Mouse (Mus musculus): Measurements from ENCODE around the gene Narf. TPM values are rescaled to one million over a fixed set of nuclear protein-coding genes. Genes with fewer than 3 reads are reported as not detected.

Narf gene
- polyA plus RNA-seq (2015; fragmentation: Nextera tagmentation; extraction: Ambion mirVana) = 34.3 and 34.8 TPM in 2 replicates

DNA sequence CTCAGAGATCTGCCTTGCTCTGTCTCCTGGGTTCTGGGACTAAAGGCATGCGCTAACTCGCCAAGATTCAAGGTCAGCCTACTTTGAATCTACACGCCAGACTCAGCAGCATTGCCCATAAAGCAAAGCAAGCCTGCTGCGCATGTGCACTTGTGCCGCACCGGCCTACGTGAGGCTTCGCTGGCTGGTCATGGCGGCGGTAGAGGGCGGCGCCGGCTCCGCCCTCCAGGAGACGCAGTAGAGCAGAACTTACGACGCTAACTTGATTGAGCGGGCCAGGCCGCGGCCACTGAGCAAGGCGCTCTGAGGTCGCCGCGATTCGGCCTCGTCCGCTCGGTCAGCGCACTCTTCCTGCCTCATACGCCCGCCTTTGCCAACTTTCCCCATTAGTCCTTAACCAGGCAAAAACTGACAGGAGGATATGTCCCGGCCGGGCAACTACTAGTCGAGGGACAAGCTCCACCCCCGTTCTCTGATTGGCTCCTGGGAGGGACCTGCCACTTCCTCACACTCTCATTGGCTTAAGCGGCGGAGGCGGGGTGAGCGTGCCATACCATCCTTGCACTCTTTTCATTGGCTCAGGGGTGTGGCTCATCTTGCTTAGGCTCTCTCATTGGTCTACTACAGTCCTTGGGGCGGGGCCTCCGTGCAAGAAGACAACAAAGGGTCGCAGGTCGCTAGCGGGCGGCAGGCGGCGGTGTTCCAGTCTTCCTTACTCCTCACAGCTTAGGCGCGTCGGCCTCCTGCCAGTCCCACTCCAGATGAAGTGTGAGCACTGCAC lies at the start of gene Narf:
Narf (plus strand) TSS at position 690 of the 781 bp plus-strand sequence.

DNA sequence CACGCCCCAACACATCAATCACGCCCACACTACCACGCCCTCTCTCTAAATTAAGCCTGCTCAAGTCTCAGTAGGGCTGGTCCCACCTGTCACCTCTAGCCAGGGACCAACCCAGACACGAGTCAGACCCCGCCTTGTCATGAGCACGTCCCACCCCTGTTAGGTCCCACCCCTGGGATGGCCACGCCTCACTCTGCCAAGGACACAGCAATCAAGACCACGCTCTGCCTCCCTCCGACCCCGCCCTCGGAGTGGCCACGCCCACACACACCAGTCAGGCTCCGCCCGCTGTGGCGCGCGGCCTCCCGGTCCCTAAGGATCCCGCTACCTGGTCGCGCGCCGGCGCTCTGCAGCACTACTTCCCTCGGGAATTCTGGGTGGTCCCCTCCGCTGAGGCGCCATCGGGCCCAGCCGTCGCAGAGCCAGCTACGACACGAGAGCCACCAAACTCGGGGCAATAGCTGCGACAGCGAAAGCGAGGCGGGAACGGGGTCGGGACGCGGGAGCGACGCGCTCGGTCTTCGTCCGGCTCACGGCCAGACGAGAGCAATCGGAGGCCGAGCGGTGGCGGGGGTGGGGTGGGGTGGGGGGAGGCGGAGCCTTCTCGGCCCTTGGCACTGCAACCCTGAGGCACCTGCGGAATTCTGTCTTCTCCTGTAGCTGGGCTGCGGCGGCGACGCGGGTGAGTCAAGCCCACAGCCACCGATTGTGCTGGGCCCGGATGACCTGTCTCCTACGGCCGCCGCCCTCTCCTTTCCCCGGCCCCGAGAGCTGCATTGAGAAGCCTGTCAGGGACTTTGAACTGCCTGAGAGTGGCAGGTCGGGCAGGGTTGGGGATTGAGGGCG lies 32.7 kb upstream of the Narf start, which contains the start of the genes Hexdc and Ogfod3:
Hexdc (plus strand) TSS at position 273 of the 846 bp plus-strand sequence.
Ogfod3 (minus strand) TSS at position 551 of the 846 bp plus-strand sequence.

DNA sequence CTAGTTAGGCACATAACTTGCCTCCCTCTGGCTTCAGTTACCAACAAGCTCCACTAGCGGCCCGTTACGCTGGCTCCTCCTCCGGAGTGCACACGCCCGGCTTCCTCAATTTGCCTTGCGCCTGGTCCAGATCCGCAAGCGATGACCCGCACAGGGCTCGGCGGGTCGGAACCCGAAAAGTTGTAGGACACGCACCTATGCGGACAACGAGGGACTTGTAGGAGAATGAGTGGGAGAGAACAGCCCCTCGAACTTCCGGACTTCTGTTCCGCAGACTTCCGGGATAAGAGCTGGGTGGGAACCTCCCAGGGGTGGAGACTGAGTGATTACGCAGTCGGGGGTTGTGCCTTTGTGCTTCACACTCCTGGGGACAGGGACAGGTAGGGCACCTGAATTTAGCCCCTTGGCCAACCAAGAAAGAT lies 8.0 kb upstream of the Narf start, which contains the start of gene Cybc1:
Cybc1 (minus strand) TSS at position 305 of the 422 bp plus-strand sequence.

DNA sequence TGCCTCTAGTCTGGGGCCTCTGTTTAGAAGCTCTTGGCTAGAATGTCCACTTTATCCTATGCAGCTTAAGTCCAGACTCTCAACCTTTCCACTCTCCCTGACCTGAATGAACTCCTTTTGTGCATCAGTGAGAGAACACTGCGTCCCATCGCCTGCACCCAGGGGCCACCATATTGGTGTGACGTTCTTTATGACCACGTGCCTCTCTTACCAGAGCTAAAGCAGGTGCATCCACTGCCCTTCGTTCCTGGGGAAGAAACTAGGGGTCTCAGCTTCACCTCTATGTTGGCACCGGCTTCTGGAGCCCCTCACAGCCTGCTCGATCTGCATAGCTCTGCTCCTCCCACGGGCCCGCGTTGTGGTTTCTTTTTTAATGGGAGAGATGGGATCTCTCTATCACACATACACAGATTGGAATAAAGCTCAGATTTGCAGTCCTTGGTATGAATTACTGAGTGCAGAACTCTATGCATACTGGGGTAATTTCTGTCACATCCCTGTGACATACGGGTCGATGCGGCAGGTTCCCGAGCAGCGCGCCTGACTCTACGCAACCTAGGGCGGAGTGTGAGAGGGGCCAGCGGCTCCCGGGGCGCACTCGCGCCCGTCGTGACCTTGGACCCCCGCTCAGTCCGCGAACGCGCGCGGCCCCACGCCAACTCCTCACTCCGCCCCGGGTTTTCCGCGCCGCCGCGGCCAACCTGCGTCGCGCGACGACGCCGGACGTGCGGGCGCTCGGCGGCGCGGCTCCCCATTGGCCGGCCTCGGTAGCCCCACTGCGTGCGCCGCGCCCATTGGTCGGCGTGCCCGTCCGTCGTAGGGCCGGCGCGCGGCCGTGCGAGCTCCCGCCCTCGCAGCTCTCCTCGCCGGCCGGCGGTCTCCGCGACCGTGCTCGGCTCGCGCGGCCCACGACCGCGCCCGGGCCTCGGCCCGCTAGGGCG lies 22.4 kb downstream of the Narf start, which contains the start of gene Foxk2:
Foxk2 (plus strand) TSS at position 831 of the 941 bp plus-strand sequence.

Other genes with a start within 250 kb of the Narf start
- gene Csnk1d, start 245.9 kb upstream of the Narf start, polyA plus RNA-seq (2015; fragmentation: Nextera tagmentation; extraction: Ambion mirVana) = 87.4 and 94.5 TPM in 2 replicates
- gene Cd7, start 197.8 kb upstream of the Narf start, polyA plus RNA-seq (2015; fragmentation: Nextera tagmentation; extraction: Ambion mirVana) = 0.18 TPM in 1 of 2 replicates, not detected in the other
- not detected in 2 replicates for gene Sectm1b, start 173.7 kb upstream of the Narf start, polyA plus RNA-seq (2015; fragmentation: Nextera tagmentation; extraction: Ambion mirVana)
- gene Sectm1a, start 156.0 kb upstream of the Narf start, polyA plus RNA-seq (2015; fragmentation: Nextera tagmentation; extraction: Ambion mirVana) = 0.26 and 0.50 TPM in 2 replicates
- gene Tex19.2, start 118.6 kb upstream of the Narf start, polyA plus RNA-seq (2015; fragmentation: Nextera tagmentation; extraction: Ambion mirVana) = not detected in 2 replicates
- 0.09 TPM in 1 of 2 replicates, not detected in the other for gene Tex19.1, start 91.1 kb upstream of the Narf start, polyA plus RNA-seq (2015; fragmentation: Nextera tagmentation; extraction: Ambion mirVana)
- 0.72 and 0.88 TPM in 2 replicates for gene Uts2r, start 77.0 kb upstream of the Narf start, polyA plus RNA-seq (2015; fragmentation: Nextera tagmentation; extraction: Ambion mirVana)
- gene Hexdc, start 32.8 kb upstream of the Narf start, polyA plus RNA-seq (2015; fragmentation: Nextera tagmentation; extraction: Ambion mirVana) = 35.7 and 46.1 TPM in 2 replicates
- 36.1 and 39.1 TPM in 2 replicates for gene Ogfod3, start 32.5 kb upstream of the Narf start, polyA plus RNA-seq (2015; fragmentation: Nextera tagmentation; extraction: Ambion mirVana)
- gene Cybc1, start 7.9 kb upstream of the Narf start, polyA plus RNA-seq (2015; fragmentation: Nextera tagmentation; extraction: Ambion mirVana) = 24.0 and 25.7 TPM in 2 replicates
- 17.5 and 23.6 TPM in 2 replicates for gene Foxk2, start 22.7 kb downstream of the Narf start, polyA plus RNA-seq (2015; fragmentation: Nextera tagmentation; extraction: Ambion mirVana)
- 77.1 and 83.8 TPM in 2 replicates for gene Wdr45b, start 117.2 kb downstream of the Narf start, polyA plus RNA-seq (2015; fragmentation: Nextera tagmentation; extraction: Ambion mirVana)
- 18.7 and 20.6 TPM in 2 replicates for gene Rab40b, start 151.0 kb downstream of the Narf start, polyA plus RNA-seq (2015; fragmentation: Nextera tagmentation; extraction: Ambion mirVana)
- gene Fn3krp, start 184.1 kb downstream of the Narf start, polyA plus RNA-seq (2015; fragmentation: Nextera tagmentation; extraction: Ambion mirVana) = 9.6 and 9.7 TPM in 2 replicates
- gene Fn3k, start 197.7 kb downstream of the Narf start, polyA plus RNA-seq (2015; fragmentation: Nextera tagmentation; extraction: Ambion mirVana) = 8.4 and 10.3 TPM in 2 replicates
- 51.1 and 51.7 TPM in 2 replicates for gene Tbcd, start 214.7 kb downstream of the Narf start, polyA plus RNA-seq (2015; fragmentation: Nextera tagmentation; extraction: Ambion mirVana)

Measured in neural tube, postnatal 0 days (tissue).